ENCODE assay signal across 8 mouse cellular contexts in the genomic region with DNA sequence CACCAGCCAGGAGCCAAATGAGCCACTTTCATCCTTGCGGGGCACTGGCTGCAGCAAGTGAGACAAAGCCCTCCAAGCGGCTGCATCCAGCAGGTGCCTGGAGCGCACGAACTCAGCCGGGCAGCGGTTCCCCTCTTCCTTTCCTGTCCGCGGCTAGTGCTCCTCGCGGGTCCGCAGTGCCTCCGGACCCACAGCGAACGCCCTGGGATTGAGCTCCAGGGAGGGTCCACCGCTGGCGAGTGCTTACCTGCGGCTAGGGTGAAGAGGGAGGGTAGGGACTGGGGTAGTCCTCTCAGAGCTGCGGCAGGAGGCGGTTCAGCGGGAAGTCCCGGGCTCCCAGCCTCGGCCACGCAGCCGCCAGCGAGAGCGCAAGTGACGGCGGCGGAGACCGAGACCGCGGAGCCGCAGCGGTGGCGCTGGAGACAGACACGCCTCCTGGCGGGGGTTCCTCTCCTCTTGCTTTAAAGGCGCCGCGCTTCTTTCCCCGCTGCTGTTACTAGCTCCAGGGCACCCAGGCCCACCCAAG. TPM values are rescaled to one million over a fixed set of nuclear protein-coding genes. Genes with fewer than 3 reads are reported as not detected.
A peak's percentile ranks its signal among the peaks of the same experiment; 100 is the strongest.
DNase-seq lines count a peak whose midpoint lies in the region; ATAC-seq and TF ChIP-seq lines count a peak whose summit lies in the region.

A gene (minus strand): TSS at position 386 of the 526 bp plus-strand sequence.

- no peak within 1 kb of the TSS for H3K4me3 ChIP-seq in C2C12 (ENCODE audit: insufficient read depth, poor library complexity, severe bottlenecking)
- peak within 1 kb of the TSS; percentile 37 for H3K4me3 ChIP-seq in embryonic facial prominence, embryonic 11.5 days (ENCODE audit: low read depth, low read length)
- peak within 1 kb of the TSS; percentile 58 for H3K4me3 ChIP-seq in heart, embryonic 15.5 days

- no peaks in the 10 kb centered on the region for H3K79me2 ChIP-seq in C2C12 (ENCODE audit: control insufficient read depth, insufficient read depth)

- TF ChIP-seq CTCF in C2C12 (IDR thresholded peaks at IDR 0.05; ENCODE audit: control insufficient read depth, insufficient read depth, insufficient read length), result peak; percentile 1

- no peaks in the 10 kb centered on the region for H3K36me3 ChIP-seq in C2C12 (ENCODE audit: control insufficient read depth, insufficient read depth)
- no peaks in the 10 kb centered on the region for H3K36me3 ChIP-seq in embryonic facial prominence, embryonic 11.5 days (replicated peaks; ENCODE audit: control insufficient read depth, insufficient read depth, low read depth, low read length)
- no peaks in the 10 kb centered on the region for H3K36me3 ChIP-seq in heart, embryonic 15.5 days

- H3K27me3 ChIP-seq in C2C12 (ENCODE audit: control insufficient read depth, insufficient read depth, insufficient read length), result no peaks in the 10 kb centered on the region
- no peaks in the 10 kb centered on the region for H3K27me3 ChIP-seq in embryonic facial prominence, embryonic 11.5 days (ENCODE audit: control insufficient read depth, insufficient read depth, low read length)
- peaks cover 23% of the 10 kb centered on the region for H3K27me3 ChIP-seq in heart, embryonic 15.5 days

- under 1% methylated on average over 39 of the region's 41 CpGs for WGBS in embryonic facial prominence, embryonic 11.5 days
- under 1% methylated on average over 41 of the region's 41 CpGs for WGBS in heart, embryonic 15.5 days

- peak; percentile 84 for ATAC-seq in embryonic facial prominence, embryonic 11.5 days (replicated peaks; ENCODE audit: insufficient number of reproducible peaks, low FRiP score, low TSS enrichment, low read depth)
- peak; percentile 47; the same call in 1 of the 2 replicates for ATAC-seq in heart, embryonic 15.5 days (replicated peaks; ENCODE audit: insufficient number of reproducible peaks, insufficient read depth, low FRiP score, low read depth)
- no peak for ATAC-seq in activated CD4-positive, CD25-positive, alpha-beta regulatory T cell, adult 4 months

- DNase-seq in adrenal gland, postnatal 14 days, result peak; percentile 58
- peak; percentile 83 for DNase-seq in embryonic facial prominence, embryonic 11.5 days (ENCODE audit: low spot score)
- DNase-seq in layer of hippocampus, adult 9-11 months, result peak; percentile 84
- peak; percentile 17 for DNase-seq in lung, postnatal 10 days
- peak; percentile 88 for DNase-seq in right cerebral cortex, postnatal 25 days

- H3ac ChIP-seq in C2C12 (ENCODE audit: control insufficient read depth, insufficient read length, low read depth), result peak within 1 kb of the TSS; percentile 6

- no peaks in the 10 kb centered on the region for H3K9me3 ChIP-seq in embryonic facial prominence, embryonic 11.5 days (replicated peaks; ENCODE audit: control insufficient read depth, low read length)
- no peaks in the 10 kb centered on the region for H3K9me3 ChIP-seq in heart, embryonic 15.5 days (replicated peaks)

- peak within 1 kb of the TSS; percentile 77 for H3K4me2 ChIP-seq in embryonic facial prominence, embryonic 11.5 days (ENCODE audit: low read depth, low read length)
- peak within 1 kb of the TSS; percentile 92 for H3K4me2 ChIP-seq in heart, embryonic 15.5 days

- H3K9ac ChIP-seq in embryonic facial prominence, embryonic 11.5 days (replicated peaks; ENCODE audit: low read length), result peak within 1 kb of the TSS; percentile 32
- H3K9ac ChIP-seq in heart, embryonic 15.5 days, result peak within 1 kb of the TSS; percentile 48; the same call in 1 of the 2 replicates

- H3K27ac ChIP-seq in embryonic facial prominence, embryonic 11.5 days (replicated peaks; ENCODE audit: low read depth, low read length), result no peak within 1 kb of the TSS
- H3K27ac ChIP-seq in heart, embryonic 15.5 days, result no peak within 1 kb of the TSS

- H3K79me3 ChIP-seq in C2C12 (ENCODE audit: low read depth), result no peaks in the 10 kb centered on the region

- H3K4me1 ChIP-seq in embryonic facial prominence, embryonic 11.5 days (ENCODE audit: control insufficient read depth, insufficient read depth, low read length), result no peaks in the 10 kb centered on the region
- H3K4me1 ChIP-seq in heart, embryonic 15.5 days (replicated peaks), result peaks cover 9% of the 10 kb centered on the region

TF ChIP-seq in C2C12, 6 proteins besides CTCF, POLR2A, EP300 and RAD21:
- no peak for TF ChIP-seq CEBPB (IDR thresholded peaks at IDR 0.05; ENCODE audit: low read depth)
- no peak for TF ChIP-seq MAX (IDR thresholded peaks at IDR 0.05)
- no peak for TF ChIP-seq USF1 (IDR thresholded peaks at IDR 0.05; ENCODE audit: low read depth)
- no peak for TF ChIP-seq MYOD1 (IDR thresholded peaks at IDR 0.05; ENCODE audit: control insufficient read depth, insufficient read length, low read depth)

RNA-seq across cellular contexts. Expression of the gene that starts here (rescaled TPM):
- polyA plus RNA-seq in C2C12 (2012; fragmentation: generic; extraction: Trizol), result 0.19 TPM
- total RNA-seq in adrenal gland, postnatal 14 days (2021), result 3.1 and 3.5 TPM in 2 replicates
- polyA plus RNA-seq in embryonic facial prominence, embryonic 11.5 days (2014; fragmentation: Nextera tagmentation; extraction: Ambion mirVana), result 3.8 and 4.8 TPM in 2 replicates
- polyA plus RNA-seq in heart, embryonic 15.5 days (2015; fragmentation: Nextera tagmentation; extraction: Ambion mirVana), result 0.87 and 1.0 TPM in 2 replicates
- not detected for polyA plus RNA-seq in activated CD4-positive, CD25-positive, alpha-beta regulatory T cell, adult 4 months (2017; shearing (Covaris generic))

Comparison
In these comparisons a context has a peak if more than half of its experiments do, and no peak if none do; other contexts are left out.
1. DNase-seq: peak in every context shown above with its lines; median percentile 88 in right cerebral cortex, postnatal 25 days; 84 in layer of hippocampus, adult 9-11 months; 83 in embryonic facial prominence, embryonic 11.5 days; 58 in adrenal gland, postnatal 14 days; 17 in lung, postnatal 10 days.